Mouse (Mus musculus) spleen, adult 2 months (tissue): ENCODE data around the gene Zbtb7a. TPM values are rescaled to one million over a fixed set of nuclear protein-coding genes. Genes with fewer than 3 reads are reported as not detected.
A peak's percentile ranks its signal among the peaks of the same experiment; 100 is the strongest.

ENCODE experiments used
- DNase-seq, 2 experiments: peaks; one replicate each; pipeline versions ENCODE4 v3.0.0 to v3.0.0-alpha.2; 2012 to 2021; ENCODE audit warnings: low spot score in 2 of 2, low read depth in 1 of 2
- H3K27ac ChIP-seq: fragments of 200-500 bp; 2 replicates; pipeline ENCODE4 v1.5.1; 2012; ENCODE audit warnings: low read length, inconsistent platforms; ENCODE audit not compliant: insufficient read depth
- H3K27me3 ChIP-seq: fragments of 200-500 bp; 2 replicates; pipeline ENCODE4 v1.6.1; 2012; ENCODE audit warnings: mild to moderate bottlenecking, moderate library complexity, low read length, inconsistent platforms; ENCODE audit not compliant: control insufficient read depth, insufficient read depth
- H3K36me3 ChIP-seq: fragments of 200-500 bp; 2 replicates; pipeline ENCODE4 v1.6.1; 2012; ENCODE audit warnings: mild to moderate bottlenecking, low read length, inconsistent platforms; ENCODE audit not compliant: control insufficient read depth, insufficient read depth
- H3K4me1 ChIP-seq: fragments of 200-500 bp; 2 replicates; pipeline ENCODE4 v1.6.1; 2011; ENCODE audit warnings: inconsistent platforms; ENCODE audit not compliant: control insufficient read depth, insufficient read depth, insufficient read length
- H3K4me3 ChIP-seq: fragments of 200-500 bp; 2 replicates; pipeline ENCODE4 v1.5.1; 2011; ENCODE audit warnings: mild to moderate bottlenecking, inconsistent platforms; ENCODE audit not compliant: insufficient read depth, insufficient read length; ENCODE audit errors: extremely low read depth
- CTCF ChIP-seq: fragments of 200-500 bp; IDR thresholded peaks from 2 replicates; pipeline ENCODE4 v1.5.1; 2011; ENCODE audit warnings: mild to moderate bottlenecking, inconsistent platforms; ENCODE audit not compliant: insufficient read depth, insufficient read length, insufficient replicate concordance; ENCODE audit errors: extremely low read depth
- POLR2A ChIP-seq: fragments of 200-500 bp; IDR thresholded peaks from 2 replicates; pipeline ENCODE4 v1.6.1; 2011; ENCODE audit warnings: low read depth, low read length, inconsistent platforms
- WGBS: fragments of 180-500 bp; shearing (Covaris S2); methylation state at CpG from one replicate; pipeline ENCODE4 v1.1.7; 2018; 5-methylcytosine and 5-hydroxymethylcytosine counted together
- polyA plus RNA-seq: library from polyadenylated mRNA; depleted of rRNA; stranded (reverse); fragments of >200 nt; gene quantifications from 2 replicates; pipeline ENCODE4 v1.2.3, GENCODE M21; 2012

Zbtb7a gene
- polyA plus RNA-seq, 1 experiment, result 64.6 TPM

DNA sequence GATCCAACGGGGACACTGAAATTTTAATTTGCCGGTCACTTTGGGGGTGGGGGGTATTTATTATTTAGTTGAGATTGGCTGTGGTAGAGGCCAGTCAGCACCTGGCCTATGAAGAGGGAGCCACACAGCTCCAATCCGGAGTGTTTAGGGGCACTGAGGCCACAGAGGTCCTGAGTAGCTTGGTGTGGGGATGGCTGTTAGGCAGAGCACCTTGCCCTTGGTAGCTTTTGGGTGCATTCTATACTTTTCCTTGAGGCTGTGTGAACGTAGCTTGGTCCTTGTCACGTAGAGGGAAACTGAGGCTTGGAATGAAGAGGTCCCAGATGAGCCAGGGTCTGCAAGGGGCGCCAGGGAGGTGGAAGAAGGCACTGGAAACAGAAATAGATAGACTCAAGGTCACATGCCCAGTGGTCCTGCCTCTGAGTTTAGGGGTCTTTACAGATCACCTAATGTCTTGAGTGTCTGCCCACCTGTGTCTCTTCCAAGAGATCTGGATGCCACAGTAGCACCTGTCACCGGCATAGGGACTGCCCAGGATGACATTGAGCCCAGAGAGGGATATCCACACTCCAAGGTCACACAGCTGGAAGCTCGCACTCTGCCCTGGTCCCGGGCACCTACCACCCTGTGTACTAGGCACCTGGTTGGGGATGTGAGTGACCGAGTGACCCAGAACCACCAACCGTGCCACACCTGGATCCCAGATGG lies 4.0 kb downstream of the Zbtb7a start:
- no peak for DNase-seq
- no peaks in the 10 kb centered on the region for H3K27me3 ChIP-seq
- WGBS, result 49% methylated on average over 11 of the region's 11 CpGs
- H3K27ac ChIP-seq, result peak overlapping the region; percentile 34; the same call in 1 of the 2 replicates
- TF ChIP-seq CTCF (no peak), POLR2A (no peak)
- H3K4me3 ChIP-seq, result peak overlapping the region; percentile 83
- H3K4me1 ChIP-seq, result peaks cover 40% of the 10 kb centered on the region
- peaks cover 4% of the 10 kb centered on the region for H3K36me3 ChIP-seq

DNA sequence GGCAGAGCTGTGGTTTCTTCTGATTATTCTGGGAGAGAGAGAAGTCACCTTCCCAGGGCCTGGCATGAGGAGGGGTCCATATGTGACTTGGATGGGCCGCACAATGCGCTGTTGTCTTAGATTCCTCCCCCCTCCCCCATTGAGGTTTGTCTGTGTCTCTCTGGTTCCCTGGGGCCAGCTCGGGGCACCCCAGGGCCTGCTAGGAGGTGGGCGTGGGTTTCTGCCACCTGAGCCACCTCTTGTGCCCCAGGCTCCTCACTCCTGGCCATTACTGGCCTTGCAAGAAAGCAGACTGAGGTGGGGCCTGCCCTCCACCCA lies 4.5 kb downstream of the Zbtb7a start:
- peaks cover 37% of the 10 kb centered on the region for H3K4me1 ChIP-seq
- TF ChIP-seq POLR2A, result no peak
- no peak for TF ChIP-seq CTCF
- 59% methylated on average over 4 of the region's 4 CpGs for WGBS
- no peaks in the 10 kb centered on the region for H3K27me3 ChIP-seq
- DNase-seq, result no peak
- H3K4me3 ChIP-seq, result no peak overlapping the region
- peak overlapping the region; percentile 34; the same call in 1 of the 2 replicates for H3K27ac ChIP-seq
- H3K36me3 ChIP-seq, result peaks cover 9% of the 10 kb centered on the region

DNA sequence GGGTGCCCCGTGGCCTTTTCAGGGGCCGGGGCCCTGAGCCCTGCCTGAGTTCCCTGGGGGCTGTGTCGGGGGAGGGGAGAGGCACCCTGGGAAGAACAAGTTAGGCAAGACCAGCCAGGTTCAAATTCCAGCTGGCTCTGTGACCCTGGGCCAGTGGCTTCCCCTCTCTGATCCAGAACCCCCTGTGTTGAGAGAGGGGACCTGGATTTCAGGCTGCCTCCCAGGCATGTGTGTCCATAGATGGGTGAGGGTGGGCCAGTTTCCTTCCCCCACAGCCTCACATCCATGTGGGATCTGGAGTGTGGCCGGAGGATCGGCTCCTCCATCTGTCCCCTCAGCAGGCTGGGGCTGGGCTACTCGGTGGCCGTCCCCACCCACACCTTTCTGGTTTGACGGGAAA lies 5.0 kb downstream of the Zbtb7a start:
- no peak for TF ChIP-seq POLR2A
- TF ChIP-seq CTCF, result no peak
- no peaks in the 10 kb centered on the region for H3K27me3 ChIP-seq
- DNase-seq, result no peak
- peak overlapping the region; percentile 18; the same call in 1 of the 2 replicates for H3K4me3 ChIP-seq
- peak overlapping the region; percentile 14; the same call in 1 of the 2 replicates for H3K27ac ChIP-seq
- H3K36me3 ChIP-seq, result peaks cover 15% of the 10 kb centered on the region
- WGBS, result 37% methylated on average over 8 of the region's 8 CpGs
- peaks cover 34% of the 10 kb centered on the region for H3K4me1 ChIP-seq

DNA sequence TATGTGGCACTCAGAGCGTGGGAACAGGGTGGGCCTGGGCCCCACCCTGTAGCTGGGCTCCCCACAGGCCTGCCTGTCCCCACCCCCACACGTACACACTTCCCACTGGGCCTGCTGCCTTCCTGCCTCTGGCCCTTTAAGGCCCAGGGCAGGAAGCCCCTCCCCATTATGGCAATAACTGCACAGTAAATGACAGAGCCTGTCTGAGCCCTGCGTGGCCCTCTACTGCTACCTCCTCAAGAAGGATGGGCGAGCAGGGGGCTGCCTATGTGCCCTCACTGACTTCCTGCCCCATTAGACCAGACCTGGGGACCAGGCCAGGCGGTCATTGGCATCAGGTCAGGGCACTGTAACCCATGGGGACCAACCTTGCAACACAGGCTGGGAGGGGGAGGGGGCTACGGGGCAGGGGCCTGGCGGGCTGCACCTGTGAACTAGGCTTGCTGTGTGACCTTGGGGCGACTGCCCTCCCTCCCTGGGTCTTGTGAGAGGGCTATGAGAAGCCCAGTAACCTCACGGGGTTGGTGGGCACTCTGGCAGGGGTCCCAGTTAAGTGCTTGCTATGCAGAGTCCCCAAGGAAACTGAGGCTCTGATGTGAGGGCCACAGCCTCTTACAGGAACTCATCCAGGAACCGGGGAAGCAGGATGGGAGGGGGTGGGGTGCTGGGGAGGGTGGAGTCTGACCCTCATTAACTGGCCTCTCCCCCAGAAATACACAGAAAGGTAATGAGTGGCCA lies 5.9 kb downstream of the Zbtb7a start:
- 38% methylated on average over 10 of the region's 10 CpGs for WGBS
- peak overlapping the region; percentile 32; the same call in 1 of the 2 replicates for H3K4me3 ChIP-seq

DNA sequence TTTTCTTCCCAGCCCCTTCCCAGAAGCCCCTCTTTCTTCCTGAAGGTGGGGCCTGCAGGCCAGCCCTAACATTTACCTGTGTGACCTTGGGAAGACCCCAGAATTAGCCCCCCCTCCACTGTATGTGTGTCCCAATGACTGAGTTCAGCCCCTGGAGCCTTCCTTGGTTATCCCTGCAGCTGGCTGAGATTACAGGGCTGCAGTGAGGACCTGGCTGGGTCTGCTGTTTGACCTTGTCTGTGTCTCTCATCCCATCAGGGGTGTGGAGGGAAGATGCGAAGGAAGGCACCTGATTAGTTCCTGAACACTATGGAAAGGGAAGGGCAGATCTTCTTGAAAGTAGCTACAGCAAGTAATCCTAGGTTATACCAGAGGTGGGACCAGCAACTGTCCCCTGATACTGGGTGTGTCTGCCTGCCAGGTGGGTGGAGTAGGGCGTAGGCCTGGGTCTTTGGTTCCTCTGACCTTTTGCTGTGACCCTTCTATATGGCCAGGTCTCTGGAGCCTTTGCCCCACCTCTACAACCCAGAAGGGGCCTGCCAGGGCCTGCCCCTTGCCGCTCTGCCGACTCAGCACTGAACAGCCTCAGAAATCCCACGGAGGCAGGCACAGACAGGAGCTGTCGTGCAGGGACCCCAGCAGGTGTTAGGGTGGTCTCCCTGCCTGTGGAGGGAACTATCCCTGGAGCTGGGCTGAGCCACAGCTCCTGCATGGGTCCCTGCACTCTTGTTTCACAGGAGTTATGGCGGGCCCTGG lies 6.6 kb downstream of the Zbtb7a start:
- 82% methylated on average over 7 of the region's 7 CpGs for WGBS
- no peak overlapping the region for H3K4me3 ChIP-seq
- TF ChIP-seq POLR2A (no peak), CTCF (no peak)
- peaks cover 31% of the 10 kb centered on the region for H3K36me3 ChIP-seq
- H3K4me1 ChIP-seq, result peaks cover 31% of the 10 kb centered on the region; the same call in 1 of the 2 replicates
- H3K27me3 ChIP-seq, result no peaks in the 10 kb centered on the region
- no peak for DNase-seq
- H3K27ac ChIP-seq, result no peak overlapping the region

More for the DNA sequence above, 5.9 kb downstream of the Zbtb7a start:
- Histone ChIP-seq H3K27ac (0 out of 2 replicates have a peak overlapping the region, but pooled peaks have one; percentile 21), H3K27me3 (no peaks in the 10 kb centered on the region), H3K36me3 (peaks cover 23% of the 10 kb centered on the region), H3K4me1 (peaks cover 31% of the 10 kb centered on the region; the same call in 1 of the 2 replicates)
- TF ChIP-seq CTCF (no peak), POLR2A (no peak)
- DNase-seq, result no peak

DNA sequence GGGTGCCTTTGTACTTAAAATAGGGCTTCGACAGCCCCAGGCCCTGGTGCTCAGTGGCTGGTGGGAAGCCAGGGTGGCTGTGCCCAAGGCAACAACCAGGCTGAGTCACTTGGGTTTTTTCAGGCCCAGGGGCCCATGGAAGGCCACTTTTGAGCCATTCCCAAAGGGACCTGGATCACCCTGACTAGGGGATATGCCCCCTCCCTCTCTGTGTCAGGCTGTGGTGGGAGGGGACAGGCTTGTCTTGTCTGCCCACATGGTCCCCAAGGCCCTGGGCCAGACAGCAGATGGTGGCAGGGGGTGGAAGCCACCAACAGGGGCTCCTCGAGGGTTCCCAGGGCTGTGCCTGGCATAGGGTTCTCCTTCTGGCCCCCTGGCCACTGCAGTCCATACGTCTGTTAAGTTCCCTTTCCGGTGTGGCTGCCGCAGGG lies 7.5 kb downstream of the Zbtb7a start:
- H3K27me3 ChIP-seq, result no peaks in the 10 kb centered on the region
- H3K36me3 ChIP-seq, result peaks cover 38% of the 10 kb centered on the region
- TF ChIP-seq CTCF (no peak), POLR2A (no peak)
- WGBS, result 59% methylated on average over 5 of the region's 5 CpGs
- H3K4me3 ChIP-seq, result no peak overlapping the region
- no peak overlapping the region for H3K27ac ChIP-seq
- H3K4me1 ChIP-seq, result peaks cover 31% of the 10 kb centered on the region; the same call in 1 of the 2 replicates
- no peak for DNase-seq
